Mouse (Mus musculus): Measurements from ENCODE around the gene Cttnbp2. TPM values are rescaled to one million over a fixed set of nuclear protein-coding genes. Genes with fewer than 3 reads are reported as not detected.
A peak's percentile ranks its signal among the peaks of the same experiment; 100 is the strongest.

Cttnbp2 gene
- polyA plus RNA-seq, 1 experiment from 2014 or later, result 9.8 TPM

DNA sequence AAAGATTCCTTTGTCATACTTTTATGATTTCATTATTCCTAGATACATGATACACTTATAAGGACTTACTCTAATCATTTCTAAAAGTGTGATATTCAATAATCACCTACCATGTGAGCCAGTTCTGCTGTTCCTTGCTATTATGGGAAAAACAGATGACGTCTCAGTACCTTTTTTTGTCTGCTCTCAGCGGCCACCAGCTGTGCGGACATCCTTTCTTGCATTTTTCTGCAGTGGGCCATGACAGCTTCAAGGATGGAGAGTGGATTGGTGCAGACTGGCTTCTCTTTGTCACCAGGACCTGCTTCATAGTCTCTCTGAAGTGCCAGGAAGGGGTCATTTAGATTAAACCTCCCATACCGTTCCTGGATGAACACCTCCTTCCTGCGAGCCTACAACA is 66.6 kb downstream of the Cttnbp2 start:
- Histone ChIP-seq H3K9ac (ENCODE audit: low read depth, low read length) (no peak overlapping the region), H3K27me3 (ENCODE audit: control insufficient read depth, insufficient read depth, low read length) (no peaks in the 10 kb centered on the region), H3K36me3 (ENCODE audit: control insufficient read depth, insufficient read depth, low read length) (no peaks in the 10 kb centered on the region), H3K4me1 (ENCODE audit: control insufficient read depth, insufficient read depth, low read length) (peaks cover 3% of the 10 kb centered on the region; the same call in 1 of the 2 replicates), H3K27ac (ENCODE audit: low read depth, low read length) (no peak overlapping the region), H3K4me3 (ENCODE audit: low read depth, low read length) (no peak overlapping the region), H3K9me3 (replicated peaks; ENCODE audit: control insufficient read depth, low read length) (no peaks in the 10 kb centered on the region), H3K4me2 (no peak overlapping the region)
- 68% methylated on average over 5 of the region's 5 CpGs for WGBS (ENCODE audit: insufficient replicate concordance)
- no peak for ATAC-seq (replicated peaks; ENCODE audit: insufficient number of reproducible peaks, low FRiP score, low TSS enrichment)

DNA sequence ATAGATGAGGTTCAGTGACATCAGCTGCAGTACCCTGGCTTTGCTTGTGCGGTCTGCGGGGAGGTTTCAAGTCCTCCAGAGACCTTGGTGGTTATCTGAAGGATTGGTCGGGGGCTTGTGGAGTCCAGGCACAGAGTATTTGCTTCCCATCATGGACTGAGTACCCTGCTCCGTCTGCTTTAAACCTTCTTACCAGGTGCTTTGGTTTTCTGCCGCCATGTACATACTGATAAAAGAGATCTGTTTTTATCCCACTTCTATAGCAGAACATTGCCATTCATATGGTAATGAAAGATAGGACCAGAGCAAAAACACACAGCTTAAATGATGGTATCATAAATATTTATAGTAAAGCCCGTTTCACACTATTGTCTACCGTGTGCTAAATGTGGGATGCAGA is 67.7 kb downstream of the Cttnbp2 start:
- H3K9ac ChIP-seq (ENCODE audit: low read depth, low read length), result no peak overlapping the region
- H3K4me2 ChIP-seq, result no peak overlapping the region
- no peaks in the 10 kb centered on the region for H3K27me3 ChIP-seq (ENCODE audit: control insufficient read depth, insufficient read depth, low read length)
- 69% methylated on average over 7 of the region's 7 CpGs for WGBS (ENCODE audit: insufficient replicate concordance)
- no peak overlapping the region for H3K27ac ChIP-seq (ENCODE audit: low read depth, low read length)
- H3K36me3 ChIP-seq (ENCODE audit: control insufficient read depth, insufficient read depth, low read length), result no peaks in the 10 kb centered on the region
- no peaks in the 10 kb centered on the region for H3K9me3 ChIP-seq (replicated peaks; ENCODE audit: control insufficient read depth, low read length)
- H3K4me3 ChIP-seq (ENCODE audit: low read depth, low read length), result no peak overlapping the region
- ATAC-seq (replicated peaks; ENCODE audit: insufficient number of reproducible peaks, low FRiP score, low TSS enrichment), result no peak
- peaks cover 3% of the 10 kb centered on the region; the same call in 1 of the 2 replicates for H3K4me1 ChIP-seq (ENCODE audit: control insufficient read depth, insufficient read depth, low read length)

DNA sequence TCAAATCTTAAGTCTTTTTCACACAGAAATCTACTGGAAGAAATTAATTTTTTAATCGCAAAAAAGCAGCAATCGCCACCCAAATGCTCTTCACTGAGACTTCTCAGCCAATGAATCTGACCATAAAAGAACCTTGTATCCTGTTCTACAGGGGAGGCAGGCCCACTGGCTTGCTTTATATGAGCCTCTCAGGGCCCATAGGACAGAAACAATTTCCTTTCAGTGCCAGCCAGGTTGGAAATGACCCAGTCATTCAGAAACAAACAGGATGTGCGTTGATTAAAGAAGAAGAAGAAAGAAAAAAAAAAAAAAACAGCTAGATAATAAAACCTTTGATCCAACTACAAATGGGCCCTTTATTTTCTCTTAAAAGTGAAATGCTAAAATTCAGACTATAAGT is 68.3 kb downstream of the Cttnbp2 start:
- H3K4me2 ChIP-seq, result no peak overlapping the region
- no peak overlapping the region for H3K27ac ChIP-seq (ENCODE audit: low read depth, low read length)
- H3K27me3 ChIP-seq (ENCODE audit: control insufficient read depth, insufficient read depth, low read length), result no peaks in the 10 kb centered on the region
- H3K36me3 ChIP-seq (ENCODE audit: control insufficient read depth, insufficient read depth, low read length), result no peaks in the 10 kb centered on the region
- H3K9ac ChIP-seq (ENCODE audit: low read depth, low read length), result no peak overlapping the region
- no peaks in the 10 kb centered on the region for H3K9me3 ChIP-seq (replicated peaks; ENCODE audit: control insufficient read depth, low read length)
- H3K4me3 ChIP-seq (ENCODE audit: low read depth, low read length), result no peak overlapping the region
- no peak for ATAC-seq (replicated peaks; ENCODE audit: insufficient number of reproducible peaks, low FRiP score, low TSS enrichment)
- H3K4me1 ChIP-seq (ENCODE audit: control insufficient read depth, insufficient read depth, low read length), result peaks cover 3% of the 10 kb centered on the region; the same call in 1 of the 2 replicates
- 70% methylated on average over 3 of the region's 3 CpGs for WGBS (ENCODE audit: insufficient replicate concordance)

DNA sequence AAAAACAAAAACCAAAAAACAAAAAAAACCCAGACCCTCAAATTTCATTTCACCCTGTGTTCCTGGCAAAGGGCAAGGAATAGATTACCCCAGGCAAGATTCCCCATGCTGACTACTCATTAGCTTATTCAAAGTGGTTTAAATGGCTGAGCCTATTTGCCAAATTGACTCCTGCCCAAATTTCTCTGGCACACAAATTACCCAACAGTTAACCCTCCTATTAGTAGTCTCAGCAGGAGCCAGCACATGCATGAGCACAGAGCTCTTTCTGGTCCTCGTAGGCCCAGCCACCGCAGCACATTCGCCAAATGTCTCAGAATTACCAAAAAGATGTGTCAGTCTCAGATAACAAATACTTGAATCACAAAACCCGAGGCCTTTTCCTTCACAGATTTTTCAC is 68.9 kb downstream of the Cttnbp2 start:
- Histone ChIP-seq H3K27me3 (ENCODE audit: control insufficient read depth, insufficient read depth, low read length) (no peaks in the 10 kb centered on the region), H3K9ac (ENCODE audit: low read depth, low read length) (no peak overlapping the region), H3K4me3 (ENCODE audit: low read depth, low read length) (no peak overlapping the region), H3K4me1 (ENCODE audit: control insufficient read depth, insufficient read depth, low read length) (peaks cover 3% of the 10 kb centered on the region; the same call in 1 of the 2 replicates), H3K27ac (ENCODE audit: low read depth, low read length) (no peak overlapping the region), H3K9me3 (replicated peaks; ENCODE audit: control insufficient read depth, low read length) (no peaks in the 10 kb centered on the region), H3K36me3 (ENCODE audit: control insufficient read depth, insufficient read depth, low read length) (no peaks in the 10 kb centered on the region), H3K4me2 (no peak overlapping the region)
- WGBS (ENCODE audit: insufficient replicate concordance), result 47% methylated on average over 4 of the region's 4 CpGs
- ATAC-seq (replicated peaks; ENCODE audit: insufficient number of reproducible peaks, low FRiP score, low TSS enrichment), result no peak

DNA sequence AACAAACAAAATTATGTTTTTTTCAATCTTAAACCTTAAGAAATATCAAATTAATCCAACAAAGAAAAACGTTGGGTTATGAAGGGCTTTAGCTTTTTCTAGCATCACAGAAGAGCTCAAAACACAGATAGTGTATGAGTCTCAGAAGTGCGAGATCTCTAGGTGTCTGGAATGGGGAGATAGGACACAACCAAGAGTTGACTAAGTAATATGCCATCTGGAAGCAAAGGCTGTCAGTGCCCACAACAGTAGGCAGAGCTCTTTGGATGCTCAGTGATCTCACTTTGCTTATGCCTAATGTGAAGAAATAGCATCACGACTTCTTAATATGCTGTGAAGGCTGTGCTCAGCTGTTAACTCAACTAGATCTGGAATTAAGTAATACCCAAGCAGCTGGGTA is 72.3 kb downstream of the Cttnbp2 start:
- H3K36me3 ChIP-seq (ENCODE audit: control insufficient read depth, insufficient read depth, low read length), result no peaks in the 10 kb centered on the region
- H3K4me1 ChIP-seq (ENCODE audit: control insufficient read depth, insufficient read depth, low read length), result peaks cover 3% of the 10 kb centered on the region; the same call in 1 of the 2 replicates
- no peak overlapping the region for H3K9ac ChIP-seq (ENCODE audit: low read depth, low read length)
- no peak overlapping the region for H3K4me3 ChIP-seq (ENCODE audit: low read depth, low read length)
- no peaks in the 10 kb centered on the region for H3K27me3 ChIP-seq (ENCODE audit: control insufficient read depth, insufficient read depth, low read length)
- no peak for ATAC-seq (replicated peaks; ENCODE audit: insufficient number of reproducible peaks, low FRiP score, low TSS enrichment)
- no peak overlapping the region for H3K4me2 ChIP-seq
- no peaks in the 10 kb centered on the region for H3K9me3 ChIP-seq (replicated peaks; ENCODE audit: control insufficient read depth, low read length)
- no peak overlapping the region for H3K27ac ChIP-seq (ENCODE audit: low read depth, low read length)
- WGBS (ENCODE audit: insufficient replicate concordance), result 78% methylated on average over 3 of the region's 3 CpGs

DNA sequence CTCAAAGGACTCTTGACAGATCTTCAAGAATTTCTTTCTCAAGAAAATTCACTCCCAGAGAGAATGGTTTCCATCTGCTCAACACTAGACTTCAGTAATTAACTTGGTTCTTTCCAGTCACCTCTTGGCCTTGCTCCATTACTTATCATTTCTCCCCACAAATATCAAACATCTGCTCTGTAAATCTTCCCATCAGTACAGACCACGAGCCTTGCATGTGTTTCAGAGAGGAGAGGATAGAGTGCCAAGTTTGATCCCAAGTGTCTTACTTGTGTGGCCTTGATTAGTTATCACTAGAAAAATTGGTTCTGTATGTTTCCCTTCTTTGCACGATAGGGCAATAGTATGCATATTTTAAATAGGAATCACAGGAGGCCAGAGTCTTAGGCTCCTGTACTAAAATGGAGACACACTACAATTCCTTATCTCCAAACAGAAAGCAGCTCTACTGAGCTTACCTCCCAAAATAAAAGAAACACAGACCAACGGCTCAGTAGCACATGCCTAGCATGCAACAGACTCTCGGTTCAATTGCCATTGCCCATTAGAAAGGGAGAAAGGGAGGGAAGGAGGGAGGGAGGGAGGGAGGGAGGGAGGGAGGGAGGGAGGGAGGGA is 73.6 kb downstream of the Cttnbp2 start:
- Histone ChIP-seq H3K36me3 (ENCODE audit: control insufficient read depth, insufficient read depth, low read length) (no peaks in the 10 kb centered on the region), H3K4me1 (ENCODE audit: control insufficient read depth, insufficient read depth, low read length) (peaks cover 9% of the 10 kb centered on the region), H3K9ac (ENCODE audit: low read depth, low read length) (no peak overlapping the region), H3K4me3 (ENCODE audit: low read depth, low read length) (no peak overlapping the region), H3K9me3 (replicated peaks; ENCODE audit: control insufficient read depth, low read length) (no peaks in the 10 kb centered on the region), H3K27ac (ENCODE audit: low read depth, low read length) (no peak overlapping the region), H3K27me3 (ENCODE audit: control insufficient read depth, insufficient read depth, low read length) (no peaks in the 10 kb centered on the region), H3K4me2 (no peak overlapping the region)
- 44% methylated on average over 4 of the region's 4 CpGs for WGBS (ENCODE audit: insufficient replicate concordance)
- no peak for ATAC-seq (replicated peaks; ENCODE audit: insufficient number of reproducible peaks, low FRiP score, low TSS enrichment)

DNA sequence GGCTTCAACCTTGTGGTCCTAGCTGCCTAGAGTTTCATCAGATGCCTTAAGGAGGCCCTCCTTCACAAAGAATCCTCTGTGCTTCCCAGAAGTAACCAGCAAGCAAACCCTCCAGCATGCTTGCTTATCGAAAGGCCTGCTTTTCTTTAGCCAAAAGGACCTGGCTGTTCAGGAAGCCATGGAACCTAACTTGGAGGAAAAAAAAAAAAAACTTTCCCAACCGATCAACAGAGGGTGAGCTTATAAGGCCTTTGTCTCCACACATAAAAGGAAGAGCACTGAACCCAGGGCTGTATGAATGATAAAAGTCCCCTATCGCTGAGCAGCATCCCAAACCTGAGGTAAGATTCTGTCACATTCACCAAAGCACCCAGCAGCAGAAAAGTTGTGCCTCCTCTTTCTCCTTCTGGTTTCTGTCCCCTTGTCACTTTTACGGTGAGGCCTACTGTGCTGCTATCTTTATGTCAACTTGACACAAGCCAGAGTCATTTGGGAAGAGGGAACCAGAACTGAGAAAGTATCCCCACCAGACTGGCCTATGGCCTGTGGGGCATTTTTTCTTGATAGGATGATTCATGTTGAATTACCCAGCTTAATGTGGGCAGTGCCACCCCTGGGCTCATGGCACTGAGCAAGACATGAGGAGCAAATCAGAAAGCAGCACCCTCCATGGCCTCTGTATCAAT is 78.4 kb downstream of the Cttnbp2 start:
- WGBS (ENCODE audit: insufficient replicate concordance), result 13% methylated on average over 4 of the region's 4 CpGs

DNA sequence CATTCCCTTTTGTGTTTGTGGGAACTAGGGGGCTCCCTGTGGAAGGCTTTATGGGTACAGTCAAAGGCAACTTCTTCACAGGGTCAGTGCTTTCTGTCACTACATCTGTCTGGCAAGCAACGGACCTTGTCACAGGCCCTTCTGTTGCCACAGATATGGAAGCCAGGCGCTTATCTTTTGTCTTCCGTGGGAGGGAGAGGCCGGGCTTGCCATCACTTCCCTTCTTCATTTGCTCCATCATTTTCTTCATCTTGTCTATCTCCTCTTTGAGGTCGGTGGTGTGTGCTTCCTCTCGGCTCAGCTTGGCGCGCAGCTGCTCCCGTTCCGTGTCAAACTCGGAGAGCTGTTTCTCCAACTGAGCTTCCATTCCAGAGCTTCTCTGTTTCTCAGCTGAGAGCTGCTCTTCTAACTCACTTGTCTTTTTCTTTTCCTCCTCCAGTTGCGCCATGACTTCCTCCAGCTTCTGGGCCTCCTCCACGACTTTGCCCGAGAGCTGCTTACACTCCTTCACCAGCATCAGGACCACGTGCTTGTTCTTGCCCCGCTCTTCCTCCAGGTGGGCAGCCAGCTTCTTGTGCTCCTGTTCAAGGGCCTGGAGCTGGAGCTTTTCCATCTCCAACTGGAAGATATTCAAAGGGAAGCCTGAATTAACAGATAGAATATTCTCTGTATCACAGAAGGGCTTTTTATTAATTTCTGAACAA is 79.7 kb downstream of the Cttnbp2 start:
- no peak overlapping the region for H3K4me3 ChIP-seq (ENCODE audit: low read depth, low read length)

More for the DNA sequence above, 78.4 kb downstream of the Cttnbp2 start:
- H3K9ac ChIP-seq (ENCODE audit: low read depth, low read length), result no peak overlapping the region
- peak; percentile 70 for ATAC-seq (replicated peaks; ENCODE audit: insufficient number of reproducible peaks, low FRiP score, low TSS enrichment)
- H3K9me3 ChIP-seq (replicated peaks; ENCODE audit: control insufficient read depth, low read length), result no peaks in the 10 kb centered on the region
- H3K27me3 ChIP-seq (ENCODE audit: control insufficient read depth, insufficient read depth, low read length), result no peaks in the 10 kb centered on the region
- peaks cover 16% of the 10 kb centered on the region for H3K4me1 ChIP-seq (ENCODE audit: control insufficient read depth, insufficient read depth, low read length)
- no peak overlapping the region for H3K4me2 ChIP-seq
- peak overlapping the region; percentile 63 for H3K27ac ChIP-seq (ENCODE audit: low read depth, low read length)
- no peaks in the 10 kb centered on the region for H3K36me3 ChIP-seq (ENCODE audit: control insufficient read depth, insufficient read depth, low read length)
- no peak overlapping the region for H3K4me3 ChIP-seq (ENCODE audit: low read depth, low read length)

More for the DNA sequence above, 79.7 kb downstream of the Cttnbp2 start:
- Histone ChIP-seq H3K27ac (ENCODE audit: low read depth, low read length) (no peak overlapping the region), H3K9ac (ENCODE audit: low read depth, low read length) (no peak overlapping the region), H3K9me3 (replicated peaks; ENCODE audit: control insufficient read depth, low read length) (no peaks in the 10 kb centered on the region), H3K4me2 (no peak overlapping the region), H3K27me3 (ENCODE audit: control insufficient read depth, insufficient read depth, low read length) (no peaks in the 10 kb centered on the region), H3K36me3 (ENCODE audit: control insufficient read depth, insufficient read depth, low read length) (no peaks in the 10 kb centered on the region), H3K4me1 (ENCODE audit: control insufficient read depth, insufficient read depth, low read length) (peaks cover 16% of the 10 kb centered on the region)
- 61% methylated on average over 16 of the region's 16 CpGs for WGBS (ENCODE audit: insufficient replicate concordance)
- no peak for ATAC-seq (replicated peaks; ENCODE audit: insufficient number of reproducible peaks, low FRiP score, low TSS enrichment)

Data from heart, embryonic 11.5 days (tissue).